Mouse (Mus musculus): ENCODE data around the gene Slc38a9.
"Not testable (repeated sequence)": the region's sequence is repeated elsewhere in the genome, so short reads cannot be mapped to it uniquely, and the experiment has no call there.

Slc38a9 gene

GRCm38 (mm10) chr13:112686155-112686554 is 25.6 kb downstream of the Slc38a9 start:
- no peak for DNase-seq

GRCm38 (mm10) chr13:112692870-112693553 is 32.5 kb downstream of the Slc38a9 start:
- DNase-seq = no peak

GRCm38 (mm10) chr13:112695526-112696240 is 35.1 kb downstream of the Slc38a9 start:
- no peak for DNase-seq

GRCm38 (mm10) chr13:112701256-112701655 is 40.7 kb downstream of the Slc38a9 start:
- no peak for DNase-seq

- DNase-seq = no peak
These were observed 45.8 kb downstream of the Slc38a9 start for GRCm38 (mm10) chr13:112706351-112706750.

DNA sequence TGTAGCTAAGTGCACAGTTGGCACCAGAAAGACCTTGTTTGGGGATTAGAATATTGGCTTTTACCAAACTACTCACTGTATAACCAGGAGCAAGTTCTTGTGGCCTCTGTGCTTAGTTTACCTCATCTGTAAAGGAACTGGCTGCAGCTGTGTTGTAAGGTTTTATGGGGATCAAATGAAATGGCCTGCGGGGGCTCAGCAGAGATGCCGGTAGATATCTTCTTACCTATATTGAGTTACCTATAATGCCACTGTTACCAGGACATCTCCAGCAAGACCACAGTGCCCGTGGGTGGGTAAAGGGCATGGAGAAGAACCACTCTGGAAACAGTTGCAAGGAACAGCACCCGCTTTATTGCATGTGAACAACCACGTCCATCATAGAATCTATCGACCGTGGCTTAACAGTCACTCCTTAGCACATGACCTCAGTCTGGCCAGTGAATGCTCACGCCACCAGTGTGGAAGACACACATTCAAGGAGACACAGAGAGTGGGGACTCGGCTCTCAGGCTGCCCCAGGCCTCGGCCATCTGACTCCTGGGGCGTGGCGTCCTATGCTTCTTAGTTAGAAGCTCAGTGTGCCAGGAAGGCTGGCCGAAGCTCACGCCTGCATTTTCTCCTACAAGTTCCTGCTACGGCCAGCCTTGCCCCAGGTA is 59.7 kb downstream of the Slc38a9 start:
- DNase-seq = no peak

GRCm38 (mm10) chr13:112721946-112722729 is 61.6 kb downstream of the Slc38a9 start:
- peak; percentile 34 for DNase-seq

DNA sequence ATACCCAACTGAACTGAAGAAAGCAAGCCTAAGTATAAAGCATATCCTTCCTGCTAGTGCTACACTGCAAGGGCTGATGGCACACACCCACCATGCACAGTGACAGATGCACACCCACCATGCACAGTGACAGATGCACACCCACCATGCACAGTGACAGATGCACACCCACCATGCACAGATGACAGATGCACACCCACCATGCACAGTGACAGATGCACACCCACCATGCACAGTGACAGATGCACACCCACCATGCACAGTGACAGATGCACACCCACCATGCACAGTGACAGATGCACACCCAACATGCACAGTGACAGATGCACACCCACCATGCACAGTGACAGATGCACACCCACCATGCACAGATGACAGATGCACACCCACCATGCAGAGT is 63.7 kb downstream of the Slc38a9 start:
- not testable (repeated sequence) for DNase-seq

DNA sequence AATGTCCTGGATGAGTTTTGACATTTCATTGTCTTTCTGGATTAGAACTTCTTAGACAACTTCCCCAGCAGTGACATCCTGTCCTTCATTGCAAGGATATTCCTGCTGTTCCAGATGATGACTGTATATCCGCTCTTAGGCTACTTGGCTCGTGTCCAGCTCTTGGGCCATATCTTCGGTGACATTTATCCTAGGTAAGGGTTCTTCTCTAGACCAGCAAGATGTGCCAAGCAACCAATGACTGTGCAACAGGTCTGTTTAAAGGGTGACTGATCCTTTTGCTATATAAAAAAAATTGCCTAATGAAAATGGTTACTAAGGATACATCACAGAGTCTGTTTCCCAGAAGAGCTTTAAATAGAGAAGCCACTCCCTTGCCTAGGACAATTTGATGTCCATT is 65.5 kb downstream of the Slc38a9 start:
- no peak for DNase-seq

DNA sequence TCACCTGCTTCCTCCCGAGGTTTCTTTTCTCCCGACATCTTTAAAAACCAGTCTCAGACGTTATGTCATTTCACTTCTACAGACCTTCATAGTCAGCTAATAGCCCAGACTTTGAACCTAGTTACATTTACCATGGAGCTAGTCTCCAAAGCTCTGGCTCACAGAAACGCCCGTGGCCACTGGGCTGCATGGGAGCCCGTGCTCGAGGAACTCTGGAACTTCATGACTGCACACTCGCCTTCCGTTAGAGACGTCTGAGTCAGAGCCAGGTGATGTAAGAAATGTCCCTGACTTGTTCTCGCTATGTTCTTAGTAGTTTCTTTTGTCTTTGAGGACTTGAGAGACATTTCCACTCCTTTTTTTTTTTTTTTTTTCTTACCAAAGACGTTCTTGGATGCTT is 72.8 kb downstream of the Slc38a9 start:
- DNase-seq = no peak

DNA sequence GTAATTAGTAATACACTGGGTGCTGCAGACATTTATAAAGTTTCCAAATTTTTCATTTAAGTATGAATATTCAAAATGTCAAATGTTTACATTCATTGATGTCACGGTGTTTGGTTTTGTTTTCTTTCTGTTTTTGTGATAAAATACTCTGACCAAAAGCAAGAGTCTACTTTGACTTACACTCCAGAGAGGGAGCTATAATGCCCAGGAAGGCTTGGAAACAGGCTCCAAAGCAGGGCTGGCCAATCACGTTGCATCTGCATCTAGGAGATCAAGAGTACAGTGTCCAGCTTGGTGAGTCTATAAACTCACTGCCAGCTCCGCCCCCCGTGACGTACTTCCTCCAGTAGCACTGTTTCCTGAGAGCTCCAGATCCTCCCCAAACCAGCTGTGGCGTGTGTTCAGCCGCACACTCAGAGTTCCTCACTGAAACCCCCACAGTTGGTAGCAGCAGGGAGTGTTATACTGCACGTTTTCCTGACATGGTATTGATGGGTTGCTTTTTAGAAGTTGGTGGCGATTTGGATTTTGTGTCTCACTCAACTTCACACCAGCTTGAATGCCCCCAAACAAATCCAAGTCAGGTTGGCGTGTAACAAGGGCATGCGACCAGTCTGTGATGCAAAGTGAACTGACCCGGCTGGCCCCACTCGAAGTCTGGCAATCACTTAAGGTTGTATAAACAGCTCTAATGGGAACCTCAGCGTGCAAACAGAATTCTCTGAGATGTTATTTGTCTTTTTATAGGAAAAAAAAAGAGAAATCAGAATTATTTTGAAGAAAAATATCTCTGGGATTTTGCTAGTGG is 74.6 kb downstream of the Slc38a9 start:
- no peak for DNase-seq

DNA sequence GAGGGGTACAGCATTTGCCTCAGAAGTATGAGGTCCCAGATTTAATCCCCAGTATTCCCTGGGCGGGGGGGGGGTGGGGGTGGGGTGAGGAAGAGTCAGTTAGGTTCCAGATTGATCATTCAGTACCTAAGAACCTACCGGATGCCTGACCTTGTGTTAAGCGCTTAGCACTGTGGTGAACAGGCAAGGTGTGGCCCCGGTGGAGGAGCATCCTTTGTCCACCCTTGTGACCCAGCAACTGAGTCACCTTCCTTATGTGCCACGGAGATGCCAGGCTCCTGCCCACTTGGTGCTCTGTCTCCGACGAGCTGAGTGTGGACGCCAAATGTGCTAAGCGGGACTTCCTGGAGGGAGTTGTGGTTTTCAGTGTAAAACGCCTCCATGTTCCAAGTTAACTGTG is 75.9 kb downstream of the Slc38a9 start:
- no peak for DNase-seq

DNA sequence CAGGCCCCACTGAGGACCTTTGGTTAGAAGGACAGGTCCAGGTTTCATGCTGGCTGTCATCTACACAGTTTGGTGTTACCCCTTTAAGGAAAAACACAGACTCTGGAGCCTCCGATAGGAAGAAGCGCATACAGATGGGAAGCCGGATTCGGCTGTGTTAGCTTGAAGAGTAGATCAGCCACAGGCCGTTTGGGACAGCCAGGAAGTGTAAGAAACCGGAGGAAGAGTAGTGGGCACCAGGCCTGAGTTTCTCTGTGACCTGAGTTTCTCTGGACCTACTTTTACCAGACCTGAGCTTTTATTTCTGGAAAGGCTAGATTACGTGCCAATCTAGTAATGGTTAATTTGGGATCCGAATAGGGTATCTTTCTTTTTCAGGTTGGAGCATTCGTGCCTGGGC is 76.6 kb downstream of the Slc38a9 start:
- no peak for DNase-seq

DNA sequence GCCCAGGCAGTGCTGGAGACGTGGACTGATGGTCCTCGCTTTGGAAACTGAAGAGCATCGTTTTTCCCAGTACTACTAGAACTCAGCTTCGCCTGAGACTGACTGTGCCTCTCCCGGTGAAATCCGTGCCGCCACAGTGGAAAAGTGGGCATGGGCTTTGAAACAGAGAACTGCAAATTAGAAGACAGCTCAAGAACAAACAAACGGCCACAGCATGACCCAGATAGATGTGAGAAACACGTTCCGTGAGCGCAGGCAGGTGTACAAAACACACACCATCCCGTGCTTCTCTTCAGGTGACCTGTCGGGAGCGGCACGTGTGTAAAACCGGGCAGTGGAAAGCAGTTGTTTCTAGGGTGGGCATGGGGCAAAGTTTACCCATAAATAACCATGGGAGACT is 77.5 kb downstream of the Slc38a9 start:
- no peak for DNase-seq

- no peak for DNase-seq
These were observed 79.5 kb downstream of the Slc38a9 start for GRCm38 (mm10) chr13:112740073-112740472.

- DNase-seq = no peak
These were observed 81.7 kb downstream of the Slc38a9 start for GRCm38 (mm10) chr13:112742076-112742830.

DNA sequence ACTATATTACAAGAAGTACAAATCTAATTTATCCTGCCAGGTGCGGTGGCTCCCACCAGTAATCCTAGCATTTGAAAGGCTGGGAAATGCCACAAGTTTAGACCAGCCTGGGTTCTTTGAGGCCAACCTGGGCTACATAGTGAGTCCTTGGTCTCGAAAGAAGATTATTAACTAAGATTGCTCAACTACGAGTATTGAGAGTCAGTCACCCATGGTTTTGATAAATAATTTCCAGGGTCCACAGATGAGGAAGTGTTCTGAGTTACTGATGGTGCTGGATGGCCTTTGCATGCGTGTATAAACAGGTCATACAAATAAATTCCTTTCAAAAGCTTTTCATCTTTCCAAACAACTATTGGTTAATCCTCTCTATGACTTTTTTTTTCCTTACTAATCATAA is 83.1 kb downstream of the Slc38a9 start:
- no peak for DNase-seq

DNA sequence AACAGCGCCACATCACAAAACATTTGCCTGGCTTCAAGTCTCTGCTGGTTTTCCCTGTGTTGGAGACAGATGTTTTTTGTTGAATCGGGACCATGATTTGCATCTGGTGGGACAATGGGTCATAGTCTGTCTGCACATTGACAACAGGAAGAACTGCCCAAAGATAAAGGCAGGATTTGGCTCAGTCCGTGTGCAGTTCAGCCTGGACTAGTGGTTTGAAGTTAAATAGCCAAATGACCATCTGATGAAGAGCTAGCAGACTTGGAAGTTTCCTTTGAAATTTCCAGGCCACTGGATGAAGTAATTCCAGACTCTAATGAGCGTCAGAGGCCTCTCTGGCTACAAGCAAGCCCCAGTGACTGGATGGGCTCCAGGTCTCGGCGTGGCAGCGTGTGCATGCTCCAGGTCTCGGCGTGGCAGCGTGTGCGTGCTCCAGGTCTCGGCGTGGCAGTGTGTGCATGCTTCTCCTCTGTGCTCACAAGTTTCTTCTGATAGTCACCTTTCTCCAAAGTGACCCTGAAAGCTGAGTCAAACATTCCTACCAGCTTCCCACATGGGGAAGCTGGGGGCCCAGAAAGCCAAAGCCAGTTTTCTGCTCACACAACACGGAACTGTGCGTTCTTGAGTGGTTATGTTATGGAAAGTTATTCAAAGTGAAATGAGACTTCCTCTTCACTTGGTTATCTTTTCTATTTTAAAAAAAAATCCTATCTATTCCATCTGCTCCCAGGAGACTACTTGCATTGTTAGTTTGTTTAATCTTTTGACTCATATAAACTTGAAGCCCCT is 83.7 kb downstream of the Slc38a9 start:
- no peak for DNase-seq

- no peak for DNase-seq
These were observed 85.6 kb downstream of the Slc38a9 start for GRCm38 (mm10) chr13:112745936-112746694.

GRCm38 (mm10) chr13:112746695-112747055 is 86.1 kb downstream of the Slc38a9 start:
- no peak for DNase-seq

Data from right cerebral cortex, postnatal 25 days (tissue).